Mouse (Mus musculus): Measurements from ENCODE around the gene Rsph14. TPM values are rescaled to one million over a fixed set of nuclear protein-coding genes. Genes with fewer than 3 reads are reported as not detected.

Rsph14 gene
- polyA plus RNA-seq, 1 experiment, result 0.17 TPM

- no peak overlapping the region for H3K27ac ChIP-seq (ENCODE audit: insufficient read depth, low read length)
- no peak for TF ChIP-seq CTCF (IDR thresholded peaks at IDR 0.05; ENCODE audit: extremely low read depth, insufficient read depth, low read length)
- no peak for TF ChIP-seq POLR2A (IDR thresholded peaks at IDR 0.05; ENCODE audit: extremely low read depth, insufficient read depth, low read length)
- H3K4me3 ChIP-seq (ENCODE audit: insufficient read depth, low read length), result no peak overlapping the region
- no peaks in the 10 kb centered on the region for H3K4me1 ChIP-seq (ENCODE audit: control insufficient read depth, insufficient read depth, low read length)
Measured at GRCm38 (mm10) chr10:74908431-74908830, 124.0 kb downstream of the Rsph14 start.

Other genes starting within 250 kb of the Rsph14 start
- gene Gnaz, start 65.4 kb downstream of the Rsph14 start, polyA plus RNA-seq (2012; rRNA removed), result 82.8 and 85.2 TPM in 2 replicates
- 40.8 and 40.9 TPM in 2 replicates for gene Rab36, start 4.5 kb upstream of the Rsph14 start, polyA plus RNA-seq (2012; rRNA removed)
- 67.3 and 78.1 TPM in 2 replicates for gene Bcr, start 28.0 kb upstream of the Rsph14 start, polyA plus RNA-seq (2012; rRNA removed)
- gene Specc1l, start 179.5 kb upstream of the Rsph14 start, polyA plus RNA-seq (2012; rRNA removed), result 23.1 and 23.6 TPM in 2 replicates

All from cortical plate, adult 2 months (tissue).